Mouse (Mus musculus): Measurements from ENCODE around the gene Rab8b.
"Not testable (repeated sequence)": the region's sequence is repeated elsewhere in the genome, so short reads cannot be mapped to it uniquely, and the experiment has no call there.

- not testable (repeated sequence) for TF ChIP-seq CTCF (IDR thresholded peaks at IDR 0.05; ENCODE audit: borderline replicate concordance, extremely low read depth, insufficient read depth, insufficient read length); POLR2A (IDR thresholded peaks at IDR 0.05; ENCODE audit: borderline replicate concordance, extremely low read depth, insufficient read depth, insufficient read length, poor library complexity, severe bottlenecking)
These were observed 46.5 kb downstream of the Rab8b start for GRCm38 (mm10) chr9:66873009-66873408.

All from brain, embryonic 14.5 days (tissue).